Comparison of ENCODE assay signal across 19 mouse cellular contexts in the genomic region with DNA sequence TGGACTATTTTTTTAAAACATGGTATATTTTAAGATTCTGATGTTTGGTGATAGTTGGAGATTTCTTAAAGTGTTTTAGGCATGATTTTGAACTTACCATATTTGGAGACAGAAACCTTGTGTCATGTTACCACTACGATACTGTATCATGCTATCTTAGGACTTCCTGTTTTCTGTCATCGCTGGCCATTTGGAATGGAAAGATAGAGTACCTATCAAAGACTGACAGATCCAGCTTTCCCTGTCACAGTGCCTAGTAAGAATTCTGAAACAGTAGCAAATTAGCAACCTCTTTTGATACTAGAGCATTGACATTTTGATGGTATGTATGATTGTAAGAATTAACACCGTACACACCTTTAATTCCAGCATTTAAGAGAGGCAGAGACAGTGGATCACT. TPM values are rescaled to one million over a fixed set of nuclear protein-coding genes. Genes with fewer than 3 reads are reported as not detected.
DNase-seq lines count a peak whose midpoint lies in the region; ATAC-seq and TF ChIP-seq lines count a peak whose summit lies in the region.
"Had no signal": no experiment of that assay in that cellular context is flagged by ENCODE, and none has a peak within 500 bp of the region (broad histone marks: within the 10 kb centered on the region; RNA-seq: fewer than 3 reads in every experiment).

No protein-coding gene starts in this region.

- TF ChIP-seq EP300 in MEL (IDR thresholded peaks at IDR 0.05; ENCODE audit: low read depth in 1 of 2, low read length in 2 of 2) = peak; percentile 98 to 99
- peak; percentile 96 for TF ChIP-seq EP300 in liver, postnatal 0 days (IDR thresholded peaks at IDR 0.05; ENCODE audit: low read depth)

- 39% methylated on average over 3 of the region's 3 CpGs for WGBS in liver, postnatal 0 days (ENCODE audit: insufficient replicate concordance)

- TF ChIP-seq RAD21 in MEL (IDR thresholded peaks at IDR 0.05; ENCODE audit: low read depth, low read length) = no peak

- no peaks in the 10 kb centered on the region for H3K9me3 ChIP-seq in MEL (replicated peaks; ENCODE audit: insufficient read depth, low read length)
- H3K9me3 ChIP-seq in liver, postnatal 0 days (ENCODE audit: low read length) = no peaks in the 10 kb centered on the region
- H3K9me3 ChIP-seq: embryonic facial prominence, embryonic 13.5 days; forebrain, embryonic 12.5 days; kidney, embryonic 15.5 days; limb, embryonic 13.5 days; neural tube, embryonic 13.5 days had no signal

- peaks cover 0 to 53% of the 10 kb centered on the region in 2 experiments; a peak in 2 of 4 replicates for H3K36me3 ChIP-seq in MEL (ENCODE audit: control insufficient read depth in 1 of 2, insufficient read depth in 2 of 2, low read length in 2 of 2)
- H3K36me3 ChIP-seq in liver, postnatal 0 days (replicated peaks; ENCODE audit: insufficient read depth, low read length) = peaks cover 2% of the 10 kb centered on the region; the same call in 1 of the 2 replicates
- H3K36me3 ChIP-seq: embryonic facial prominence, embryonic 13.5 days; forebrain, embryonic 12.5 days; kidney, embryonic 15.5 days; limb, embryonic 13.5 days; neural tube, embryonic 13.5 days had no signal

- no peak for TF ChIP-seq CTCF in MEL (IDR thresholded peaks at IDR 0.05 in 2 of 3, conservative IDR thresholded peaks at IDR 0.05 in 1 of 3; ENCODE audit: control insufficient read depth in 1 of 3, insufficient read depth in 1 of 3, low read depth in 2 of 3, low read length in 3 of 3, poor library complexity in 1 of 3, severe bottlenecking in 1 of 3)
- TF ChIP-seq CTCF in liver, postnatal 0 days (IDR thresholded peaks at IDR 0.05; ENCODE audit: low read depth) = no peak

- DNase-seq in CD4-positive helper T cell, adult 2 months (ENCODE audit: low read depth, low spot score) = peak; percentile 19
- peak; percentile 87 for DNase-seq in MEL (ENCODE audit: low read depth, low spot score)
- no peak for DNase-seq in liver, postnatal 0 days
- no peak for DNase-seq in cerebellum, adult 9-10 months
- DNase-seq in adrenal gland, adult 18-20 months (ENCODE audit: low spot score in 2 of 2) = no peak
- DNase-seq in gastrocnemius, postnatal 4 days (ENCODE audit: low spot score in 2 of 2) = no peak
- DNase-seq: cerebellum, postnatal 36 days; heart, postnatal 14 days; right cerebral cortex, postnatal 25 days had no signal

- peaks cover 20 to 26% of the 10 kb centered on the region in 2 experiments for H3K4me1 ChIP-seq in MEL (ENCODE audit: control insufficient read depth in 1 of 2, insufficient read depth in 2 of 2, low read length in 2 of 2)
- peaks cover 45% of the 10 kb centered on the region for H3K4me1 ChIP-seq in liver, postnatal 0 days (ENCODE audit: insufficient read depth)

- H3K79me2 ChIP-seq in MEL (ENCODE audit: control insufficient read depth, insufficient read depth, low read length, poor library complexity) = peaks cover 19% of the 10 kb centered on the region

- H3K27me3 ChIP-seq in MEL (ENCODE audit: control insufficient read depth in 1 of 2, insufficient read depth in 2 of 2, low read length in 2 of 2) = no peaks in the 10 kb centered on the region
- no peaks in the 10 kb centered on the region for H3K27me3 ChIP-seq in liver, postnatal 0 days (ENCODE audit: insufficient read depth, low read length)
- H3K27me3 ChIP-seq: embryonic facial prominence, embryonic 13.5 days; forebrain, embryonic 12.5 days; kidney, embryonic 15.5 days; limb, embryonic 13.5 days; neural tube, embryonic 13.5 days had no signal

- TF ChIP-seq POLR2A in MEL (IDR thresholded peaks at IDR 0.05; ENCODE audit: control insufficient read depth in 1 of 2, insufficient read depth in 1 of 2, low read depth in 1 of 2, low read length in 2 of 2, poor library complexity in 1 of 2) = no peak

- ATAC-seq in granulocyte monocyte progenitor cell, adult 5-6 weeks (replicated peaks; ENCODE audit: poor library complexity, severe bottlenecking) = peak; percentile 31; the same call in 1 of the 2 replicates
- ATAC-seq in liver, postnatal 0 days = peak; percentile 48
- ATAC-seq in cerebellum, adult (ENCODE audit: insufficient number of reproducible peaks, low FRiP score, low TSS enrichment) = no peak
- ATAC-seq: hindbrain, embryonic 16.5 days had no signal

- no peak overlapping the region for H3K27ac ChIP-seq in MEL (ENCODE audit: control insufficient read depth, low read depth, low read length)
- peak overlapping the region; percentile 73; the same call in 1 of the 2 replicates for H3K27ac ChIP-seq in liver, postnatal 0 days (ENCODE audit: low read depth)
- H3K27ac ChIP-seq: embryonic facial prominence, embryonic 13.5 days; forebrain, embryonic 12.5 days; kidney, embryonic 15.5 days; left cerebral cortex, adult 2 months; limb, embryonic 13.5 days; macrophage; neural tube, embryonic 13.5 days had no signal

- H3K4me2 ChIP-seq in liver, postnatal 0 days (ENCODE audit: low read depth, low read length) = peak overlapping the region; percentile 47
- H3K4me2 ChIP-seq: embryonic facial prominence, embryonic 13.5 days; forebrain, embryonic 12.5 days; kidney, embryonic 15.5 days; limb, embryonic 13.5 days; neural tube, embryonic 13.5 days had no signal

- H3K9ac ChIP-seq in MEL (ENCODE audit: control insufficient read depth, low read depth, low read length, poor library complexity, severe bottlenecking) = no peak overlapping the region
- no peak overlapping the region for H3K9ac ChIP-seq in liver, postnatal 0 days (replicated peaks)
- H3K9ac ChIP-seq: embryonic facial prominence, embryonic 13.5 days; forebrain, embryonic 12.5 days; kidney, embryonic 15.5 days; limb, embryonic 13.5 days; neural tube, embryonic 13.5 days had no signal

- peak overlapping the region in 1 of 2 experiments; percentile 6; a peak in 1 of 4 replicates for H3K4me3 ChIP-seq in MEL (ENCODE audit: control insufficient read depth in 1 of 2, insufficient read depth in 1 of 2, low read depth in 2 of 2, low read length in 2 of 2)
- H3K4me3 ChIP-seq in liver, postnatal 0 days (ENCODE audit: low read depth, low read length) = no peak overlapping the region
- H3K4me3 ChIP-seq: embryonic facial prominence, embryonic 13.5 days; forebrain, embryonic 12.5 days; kidney, embryonic 15.5 days; left cerebral cortex, adult 2 months; limb, embryonic 13.5 days; neural tube, embryonic 13.5 days had no signal

TF ChIP-seq in MEL, 35 proteins besides CTCF, POLR2A, EP300 and RAD21 (continues in another document):
- TF ChIP-seq MAX (IDR thresholded peaks at IDR 0.05; ENCODE audit: low read length) = no peak
- TF ChIP-seq BHLHE40 (IDR thresholded peaks at IDR 0.05; ENCODE audit: borderline replicate concordance, low read depth, low read length) = peak; percentile 69; the same call in 1 of the 2 replicates
- TF ChIP-seq HCFC1 (IDR thresholded peaks at IDR 0.05; ENCODE audit: low read depth, low read length) = 0 out of 2 replicates have a peak, but pooled peaks have one; percentile 38
- no peak for TF ChIP-seq ZC3H11A (IDR thresholded peaks at IDR 0.05; ENCODE audit: low read depth, low read length)
- TF ChIP-seq TBP (IDR thresholded peaks at IDR 0.05; ENCODE audit: low read depth, low read length) = no peak
- no peak for TF ChIP-seq POLR2AphosphoS5 (IDR thresholded peaks at IDR 0.05; ENCODE audit: borderline replicate concordance, low read depth, low read length)
- peak; percentile 35; the same call in 1 of the 2 replicates for TF ChIP-seq ZNF384 (IDR thresholded peaks at IDR 0.05; ENCODE audit: low read depth, low read length)
- TF ChIP-seq TAL1 (IDR thresholded peaks at IDR 0.05; ENCODE audit: low read length) = peak; percentile 97
- TF ChIP-seq JUND (IDR thresholded peaks at IDR 0.05; ENCODE audit: low read depth, low read length) = no peak
- no peak for TF ChIP-seq E2F4 (IDR thresholded peaks at IDR 0.05; ENCODE audit: borderline replicate concordance, low read depth, low read length)
- TF ChIP-seq CHD2 (IDR thresholded peaks at IDR 0.05; ENCODE audit: low read length) = no peak; the same call in 1 of the 2 replicates
- TF ChIP-seq SIN3A (IDR thresholded peaks at IDR 0.05; ENCODE audit: low read length) = peak; percentile 94
- no peak for TF ChIP-seq SMC3 (IDR thresholded peaks at IDR 0.05; ENCODE audit: low read depth, low read length)
- TF ChIP-seq ZKSCAN1 (IDR thresholded peaks at IDR 0.05; ENCODE audit: low read depth, low read length) = no peak
- no peak for TF ChIP-seq USF2 (IDR thresholded peaks at IDR 0.05; ENCODE audit: borderline replicate concordance in 1 of 2, insufficient read depth in 1 of 2, low read depth in 1 of 2, low read length in 2 of 2)
- TF ChIP-seq GATA1 (IDR thresholded peaks at IDR 0.05; ENCODE audit: low read depth, low read length) = peak; percentile 99

RNA-seq across cellular contexts. Expression of gene Cnst, which starts 5.2 kb away (rescaled TPM):
- total RNA-seq in MEL (2012; rRNA removed) = 10.4 and 11.9 TPM in 2 replicates
- polyA plus RNA-seq in MEL (2012; ENCODE audit: insufficient read depth in 1 of 2, insufficient read length in 2 of 2, low read depth in 1 of 2, low replicate concordance in 2 of 2, missing spikeins in 1 of 2) = 10 to 100 TPM in 1 of 2 experiments, not detected in 1; 12.1 TPM
- total RNA-seq in granulocyte monocyte progenitor cell, adult 5-6 weeks (2014; fragmentation: Nextera tagmentation) = 15.8 and 17.5 TPM in 2 replicates
- 18.4 and 19.1 TPM in 2 replicates for total RNA-seq in granulocyte monocyte progenitor cell, adult 5-6 weeks (2017)
- polyA plus RNA-seq in liver, postnatal 0 days (2015; fragmentation: Nextera tagmentation; extraction: Ambion mirVana) = 5.0 and 5.8 TPM in 2 replicates
- total RNA-seq in adrenal gland, adult 18-20 months (2021) = 10 to 100 TPM; 26.0 to 30.7 TPM
- 10 to 100 TPM; 33.5 to 36.4 TPM for total RNA-seq in gastrocnemius, postnatal 4 days (2021)

RNA-seq across cellular contexts. Expression of gene Tfb2m, which starts 5.3 kb away (rescaled TPM):
- total RNA-seq in MEL (2012; rRNA removed) = 17.3 and 19.3 TPM in 2 replicates
- 10 to 100 TPM in 1 of 2 experiments, not detected in 1; 20.9 TPM for polyA plus RNA-seq in MEL (2012; ENCODE audit: insufficient read depth in 1 of 2, insufficient read length in 2 of 2, low read depth in 1 of 2, low replicate concordance in 2 of 2, missing spikeins in 1 of 2)
- 34.0 and 37.0 TPM in 2 replicates for total RNA-seq in granulocyte monocyte progenitor cell, adult 5-6 weeks (2014; fragmentation: Nextera tagmentation)
- total RNA-seq in granulocyte monocyte progenitor cell, adult 5-6 weeks (2017) = 30.3 and 40.0 TPM in 2 replicates
- polyA plus RNA-seq in liver, postnatal 0 days (2015; fragmentation: Nextera tagmentation; extraction: Ambion mirVana) = 16.3 and 17.6 TPM in 2 replicates
- total RNA-seq in adrenal gland, adult 18-20 months (2021) = 10 to 100 TPM; 46.1 to 46.9 TPM
- total RNA-seq in gastrocnemius, postnatal 4 days (2021) = 10 to 100 TPM; 16.1 to 19.5 TPM

RNA-seq across cellular contexts. Expression of gene Smyd3, which starts 33.5 kb away (rescaled TPM):
- 17.4 and 18.2 TPM in 2 replicates for total RNA-seq in MEL (2012; rRNA removed)
- 10 to 100 TPM in 1 of 2 experiments, not detected in 1; 13.3 TPM for polyA plus RNA-seq in MEL (2012; ENCODE audit: insufficient read depth in 1 of 2, insufficient read length in 2 of 2, low read depth in 1 of 2, low replicate concordance in 2 of 2, missing spikeins in 1 of 2)
- total RNA-seq in granulocyte monocyte progenitor cell, adult 5-6 weeks (2014; fragmentation: Nextera tagmentation) = 34.9 and 35.7 TPM in 2 replicates
- 29.7 and 30.2 TPM in 2 replicates for total RNA-seq in granulocyte monocyte progenitor cell, adult 5-6 weeks (2017)
- 5.0 and 5.1 TPM in 2 replicates for polyA plus RNA-seq in liver, postnatal 0 days (2015; fragmentation: Nextera tagmentation; extraction: Ambion mirVana)
- 1 to 10 TPM; 7.8 to 8.7 TPM for total RNA-seq in adrenal gland, adult 18-20 months (2021)
- total RNA-seq in gastrocnemius, postnatal 4 days (2021) = 1 to 10 TPM; 7.8 TPM

Comparison
In these comparisons a context has a peak if more than half of its experiments do, and no peak if none do; other contexts are left out.
1. DNase-seq: peak in CD4-positive helper T cell, adult 2 months (single experiment) and MEL (single experiment); none in liver, postnatal 0 days (single experiment), cerebellum, adult 9-10 months (single experiment), adrenal gland, adult 18-20 months (0 of 2) and gastrocnemius, postnatal 4 days (0 of 2).